Mouse (Mus musculus): ENCODE data around the gene Otor.

DNA sequence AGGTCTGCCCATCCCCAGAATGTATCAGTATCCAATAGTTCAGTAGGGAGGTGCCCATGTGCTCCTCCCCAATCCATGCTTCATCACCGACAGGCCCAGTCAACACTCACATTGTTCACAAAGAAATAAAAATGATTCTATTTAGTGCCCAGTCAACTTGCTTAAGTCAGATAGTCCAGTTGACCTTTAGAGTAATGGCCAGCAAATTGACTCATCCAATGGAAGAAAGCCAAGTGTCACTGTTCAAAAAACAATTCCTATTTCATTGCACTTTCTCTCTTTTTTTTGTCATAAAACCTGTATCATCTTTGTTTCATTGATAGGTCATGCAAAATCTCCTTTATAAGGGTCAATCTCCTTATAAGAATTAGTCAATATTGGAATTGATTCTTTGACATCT is 36.7 kb upstream of the Otor start:
- TF ChIP-seq CTCF (IDR thresholded peaks at IDR 0.05; ENCODE audit: borderline replicate concordance, control insufficient read depth, extremely low read depth, insufficient read depth, low read length, poor library complexity) (no peak), POLR2A (IDR thresholded peaks at IDR 0.05; ENCODE audit: control insufficient read depth, extremely low read depth, insufficient read depth, low read length, poor library complexity) (no peak)
